Mouse (Mus musculus) limb, embryonic 13.5 days (tissue): ENCODE measurements at regions not wholly inside any gene's neighbourhood (a gene's known extent, or its start where the extent isn't known, plus 50 kb on each side); places are given as distances from the start of the nearest gene placed in this dataset.

Experiments used
- ATAC-seq: fragments of 200-750 bp; cut with Nextera tagmentation; 2 replicates; pipeline ENCODE4 v1.8.0; 2017; ENCODE audit warnings: low read depth, moderate number of reproducible peaks, moderate TSS enrichment; ENCODE audit not compliant: low FRiP score
- H3K27ac ChIP-seq: fragments of 300-500 bp; sonication (generic); 2 replicates; pipeline ENCODE4 v1.5.1; 2015; ENCODE audit warnings: inconsistent platforms, mild to moderate bottlenecking, moderate library complexity
- H3K27me3 ChIP-seq: fragments of 300-500 bp; sonication (generic); 2 replicates; pipeline ENCODE4 v1.6.1; 2015; ENCODE audit warnings: mild to moderate bottlenecking, inconsistent platforms
- H3K36me3 ChIP-seq: fragments of 300-500 bp; sonication (generic); 2 replicates; pipeline ENCODE4 v1.6.1; 2015; ENCODE audit warnings: inconsistent platforms, mild to moderate bottlenecking, moderate library complexity
- H3K4me1 ChIP-seq: fragments of 300-500 bp; sonication (generic); 2 replicates; pipeline ENCODE4 v1.6.1; 2015; ENCODE audit warnings: inconsistent platforms
- H3K4me2 ChIP-seq: fragments of 300-500 bp; sonication (generic); replicated peaks from 2 replicates; pipeline ENCODE4 v1.6.1; 2015; ENCODE audit warnings: inconsistent platforms, mild to moderate bottlenecking, moderate library complexity
- H3K4me3 ChIP-seq: fragments of 300-500 bp; sonication (generic); 2 replicates; pipeline ENCODE4 v1.5.1; 2015; ENCODE audit warnings: moderate library complexity, mild to moderate bottlenecking, inconsistent platforms
- H3K9ac ChIP-seq: fragments of 300-500 bp; sonication (generic); 2 replicates; pipeline ENCODE4 v1.6.1; 2015; ENCODE audit warnings: mild to moderate bottlenecking, inconsistent platforms
- H3K9me3 ChIP-seq: fragments of 300-500 bp; sonication (generic); 2 replicates; pipeline ENCODE4 v1.6.1; 2016; ENCODE audit warnings: inconsistent platforms
- WGBS: fragments of 180-500 bp; shearing (Covaris S2); methylation state at CpG from one replicate; pipeline ENCODE4 v1.1.7; 2015; 5-methylcytosine and 5-hydroxymethylcytosine counted together

- H3K36me3 ChIP-seq: no peaks in the 10 kb centered on the region
- ATAC-seq: no peak
- peaks cover 16% of the 10 kb centered on the region for H3K4me1 ChIP-seq
- no peak overlapping the region for H3K4me2 ChIP-seq
- WGBS: 31% methylated on average over 2 of the region's 2 CpGs
- H3K9ac ChIP-seq: no peak overlapping the region
- no peaks in the 10 kb centered on the region for H3K27me3 ChIP-seq
- H3K27ac ChIP-seq: no peak overlapping the region; the same call in 1 of the 2 replicates
- peaks cover 4% of the 10 kb centered on the region; the same call in 1 of the 2 replicates for H3K9me3 ChIP-seq
- H3K4me3 ChIP-seq: no peak overlapping the region
These were observed 100.7 kb upstream of the Bmp4 start for GRCm38 (mm10) chr14:46491182-46491581.

GRCm38 (mm10) chr14:46487551-46487950 is 97.1 kb upstream of the Bmp4 start:
- Histone ChIP-seq H3K4me3 (no peak overlapping the region), H3K4me2 (no peak overlapping the region), H3K9ac (no peak overlapping the region), H3K9me3 (peaks cover 4% of the 10 kb centered on the region; the same call in 1 of the 2 replicates), H3K27ac (no peak overlapping the region), H3K36me3 (no peaks in the 10 kb centered on the region), H3K27me3 (no peaks in the 10 kb centered on the region), H3K4me1 (peaks cover 16% of the 10 kb centered on the region)
- whole genome bisulfite sequencing: 82% methylated on average over 1 of the region's 1 CpGs
- ATAC-seq: no peak

- no peak overlapping the region for H3K4me3 ChIP-seq
- no peak overlapping the region for H3K9ac ChIP-seq
- H3K27me3 ChIP-seq: no peaks in the 10 kb centered on the region
- no peak overlapping the region for H3K4me2 ChIP-seq
- WGBS: 89% methylated on average over 7 of the region's 7 CpGs
- no peak for ATAC-seq
- no peaks in the 10 kb centered on the region for H3K9me3 ChIP-seq
- 0 out of 2 replicates have a peak, but pooled peaks cover 2% of the 10 kb centered on the region for H3K4me1 ChIP-seq
- H3K36me3 ChIP-seq: no peaks in the 10 kb centered on the region
- H3K27ac ChIP-seq: no peak overlapping the region
These were observed 89.9 kb upstream of the Bmp4 start for GRCm38 (mm10) chr14:46480396-46480795.

- WGBS: 84% methylated on average over 1 of the region's 1 CpGs
- no peak overlapping the region for H3K4me3 ChIP-seq
- ATAC-seq: no peak
These were observed 85.5 kb upstream of the Bmp4 start for GRCm38 (mm10) chr14:46475945-46476344.

GRCm38 (mm10) chr14:46462967-46463366 is 72.5 kb upstream of the Bmp4 start:
- H3K27ac ChIP-seq: no peak overlapping the region
- H3K4me2 ChIP-seq: no peak overlapping the region
- no peaks in the 10 kb centered on the region for H3K4me1 ChIP-seq
- H3K36me3 ChIP-seq: no peaks in the 10 kb centered on the region
- H3K9me3 ChIP-seq: no peaks in the 10 kb centered on the region
- no peak overlapping the region for H3K9ac ChIP-seq
- H3K4me3 ChIP-seq: no peak overlapping the region
- no peaks in the 10 kb centered on the region for H3K27me3 ChIP-seq
- ATAC-seq: no peak

More at GRCm38 (mm10) chr14:46475945-46476344, 85.5 kb upstream of the Bmp4 start:
- Histone ChIP-seq H3K4me2 (no peak overlapping the region), H3K27ac (no peak overlapping the region), H3K4me1 (no peaks in the 10 kb centered on the region; the same call in 1 of the 2 replicates), H3K27me3 (no peaks in the 10 kb centered on the region), H3K36me3 (no peaks in the 10 kb centered on the region), H3K9ac (no peak overlapping the region), H3K9me3 (no peaks in the 10 kb centered on the region)

- Histone ChIP-seq H3K27ac (no peak overlapping the region), H3K4me2 (no peak overlapping the region), H3K36me3 (no peaks in the 10 kb centered on the region), H3K27me3 (no peaks in the 10 kb centered on the region), H3K4me3 (no peak overlapping the region), H3K9me3 (no peaks in the 10 kb centered on the region), H3K4me1 (no peaks in the 10 kb centered on the region), H3K9ac (no peak overlapping the region)
- no peak for ATAC-seq
- WGBS: 77% methylated on average over 4 of the region's 4 CpGs
These were observed 71.5 kb upstream of the Bmp4 start for GRCm38 (mm10) chr14:46461960-46462359.

- no peak overlapping the region for H3K4me2 ChIP-seq
- H3K4me1 ChIP-seq: no peaks in the 10 kb centered on the region
- no peak overlapping the region for H3K9ac ChIP-seq
- no peak overlapping the region for H3K4me3 ChIP-seq
- no peaks in the 10 kb centered on the region for H3K36me3 ChIP-seq
- 0 out of 2 replicates have a peak, but pooled peaks cover 9% of the 10 kb centered on the region for H3K9me3 ChIP-seq
- H3K27ac ChIP-seq: no peak overlapping the region
- WGBS: 70% methylated on average over 6 of the region's 6 CpGs
- no peaks in the 10 kb centered on the region for H3K27me3 ChIP-seq
- no peak for ATAC-seq
These were observed 64.0 kb upstream of the Bmp4 start for GRCm38 (mm10) chr14:46454500-46454899.

- Histone ChIP-seq H3K9ac (no peak overlapping the region), H3K27ac (no peak overlapping the region), H3K4me1 (peaks cover 8% of the 10 kb centered on the region), H3K27me3 (no peaks in the 10 kb centered on the region), H3K36me3 (no peaks in the 10 kb centered on the region), H3K9me3 (no peaks in the 10 kb centered on the region), H3K4me2 (no peak overlapping the region), H3K4me3 (no peak overlapping the region)
- no peak for ATAC-seq
- WGBS: 81% methylated on average over 6 of the region's 6 CpGs
These were observed 51.2 kb upstream of the Bmp4 start for GRCm38 (mm10) chr14:46441696-46442095.
